Mouse (Mus musculus) spleen, postnatal 10 days (tissue): ENCODE measurements around the gene Pmpca.

Source experiments
- DNase-seq, 2 experiments: peaks; one replicate each; pipeline ENCODE4 v3.0.0; 2021 to 2022; ENCODE audit warnings: low spot score in 2 of 2

Pmpca gene

GRCm38 (mm10) chr2:26429851-26430250 lies 40.7 kb downstream of the Pmpca start:
- DNase-seq = no peak

- no peak for DNase-seq
These were observed 45.8 kb downstream of the Pmpca start for GRCm38 (mm10) chr2:26434791-26435572.

- DNase-seq = no peak
These were observed 48.1 kb downstream of the Pmpca start for GRCm38 (mm10) chr2:26437221-26437620.

- no peak for DNase-seq
These were observed 49.2 kb downstream of the Pmpca start for GRCm38 (mm10) chr2:26438373-26438772.

GRCm38 (mm10) chr2:26439671-26440070 lies 50.5 kb downstream of the Pmpca start:
- no peak for DNase-seq

GRCm38 (mm10) chr2:26441261-26441660 lies 52.1 kb downstream of the Pmpca start:
- no peak for DNase-seq

- DNase-seq = no peak
These were observed 52.5 kb downstream of the Pmpca start for GRCm38 (mm10) chr2:26441688-26442087.

GRCm38 (mm10) chr2:26442843-26443242 lies 53.7 kb downstream of the Pmpca start:
- no peak for DNase-seq

- no peak for DNase-seq
These were observed 54.7 kb downstream of the Pmpca start for GRCm38 (mm10) chr2:26443876-26444275.

GRCm38 (mm10) chr2:26444368-26444767 lies 55.2 kb downstream of the Pmpca start:
- peak in 1 of 2 experiments; percentile 17 for DNase-seq

- DNase-seq = peak; percentile 99 to 100
These were observed 56.0 kb downstream of the Pmpca start, which contains the start of gene Sec16a for GRCm38 (mm10) chr2:26444946-26445665. Sec16a (minus strand) TSS chr2:26445216.

GRCm38 (mm10) chr2:26445666-26446445 lies 56.7 kb downstream of the Pmpca start:
- DNase-seq = peak in 1 of 2 experiments; percentile 91

- no peak for DNase-seq
These were observed 57.5 kb downstream of the Pmpca start for GRCm38 (mm10) chr2:26446671-26447070.
